Mouse (Mus musculus) CH12.LX (cell line): ENCODE results near the gene Brd3. TPM values are rescaled to one million over a fixed set of nuclear protein-coding genes. Genes with fewer than 3 reads are reported as not detected.

ENCODE experiments used
- DNase-seq: peaks from one replicate; pipeline ENCODE4 v3.0.0-alpha.2; 2013; ENCODE audit errors: extremely low read depth
- H3K27ac ChIP-seq: 2 replicates; pipeline ENCODE4 v1.5.1; 2012; ENCODE audit warnings: low read depth, mild to moderate bottlenecking, control low read depth, moderate library complexity; ENCODE audit not compliant: insufficient read depth
- H3K27me3 ChIP-seq: replicated peaks from 2 replicates; pipeline ENCODE3; 2012; ENCODE audit warnings: inconsistent platforms
- H3K36me3 ChIP-seq, 2 experiments: replicated peaks in 1 of 2; 2 replicates each; pipeline versions ENCODE3 to v1.6.1; 2012; ENCODE audit warnings: inconsistent platforms in 1 of 2, low read length in 1 of 2, mild to moderate bottlenecking in 1 of 2, mixed read lengths in 1 of 2, moderate library complexity in 1 of 2; ENCODE audit not compliant: control insufficient read depth in 1 of 2, insufficient read depth in 1 of 2
- H3K4me1 ChIP-seq, 2 experiments: 2 replicates each; pipeline ENCODE4 v1.6.1; 2012; ENCODE audit warnings: inconsistent platforms in 1 of 2, moderate library complexity in 1 of 2; ENCODE audit not compliant: insufficient read depth in 2 of 2, control insufficient read depth in 1 of 2
- H3K4me2 ChIP-seq: 2 replicates; pipeline ENCODE4 v1.6.1; 2012; ENCODE audit warnings: low read depth, mild to moderate bottlenecking, control low read depth; ENCODE audit not compliant: poor library complexity, insufficient read depth, severe bottlenecking
- H3K4me3 ChIP-seq, 3 experiments: fragments of 150-350 bp in 1 of 3; sonication (generic) in 1 of 3; replicated peaks in 1 of 3; 2 replicates each; pipeline versions ENCODE3 to v1.5.1; 2011 to 2012; ENCODE audit warnings: low read depth in 2 of 3, low read length in 2 of 3, mild to moderate bottlenecking in 2 of 3, moderate library complexity in 2 of 3, control low read depth in 1 of 3, improper control_type of control experiment in 1 of 3, inconsistent platforms in 1 of 3, mixed read lengths in 1 of 3; ENCODE audit not compliant: poor library complexity in 1 of 3
- H3K79me2 ChIP-seq: replicated peaks from 2 replicates; pipeline ENCODE4 v1.6.1; 2012; ENCODE audit warnings: mild to moderate bottlenecking, moderate library complexity; ENCODE audit not compliant: control insufficient read depth, poor library complexity, insufficient read depth, severe bottlenecking; ENCODE audit errors: extremely low read depth
- H3K9ac ChIP-seq: 2 replicates; pipeline ENCODE4 v1.6.1; 2012; ENCODE audit warnings: low read depth, mild to moderate bottlenecking, control low read depth, moderate library complexity; ENCODE audit not compliant: insufficient read depth
- H3K9me3 ChIP-seq: replicated peaks from 2 replicates; pipeline ENCODE3; 2012; ENCODE audit warnings: low read length, inconsistent platforms, mixed read lengths
- EP300 ChIP-seq: IDR thresholded peaks from 2 replicates; pipeline ENCODE4 v1.6.1; 2011; ENCODE audit warnings: low read length, improper control_type of control experiment
- HCFC1 ChIP-seq: IDR thresholded peaks from 2 replicates; pipeline ENCODE4 v1.6.1; 2012; ENCODE audit warnings: low read depth, mild to moderate bottlenecking, inconsistent platforms, low read length, improper control_type of control experiment
- JUN ChIP-seq: IDR thresholded peaks from 2 replicates; pipeline ENCODE4 v1.6.1; 2011; ENCODE audit warnings: low read depth, mild to moderate bottlenecking, low read length, improper control_type of control experiment, moderate library complexity; ENCODE audit not compliant: insufficient read depth
- KAT2A ChIP-seq: IDR thresholded peaks from 2 replicates; pipeline ENCODE4 v1.6.1; 2012; ENCODE audit warnings: low read length, improper control_type of control experiment, inconsistent platforms; ENCODE audit not compliant: insufficient replicate concordance
- MAFK ChIP-seq: IDR thresholded peaks from 2 replicates; pipeline ENCODE4 v1.6.1; 2011; ENCODE audit warnings: low read length, improper control_type of control experiment; ENCODE audit not compliant: insufficient replicate concordance
- MAX ChIP-seq: IDR thresholded peaks from 2 replicates; pipeline ENCODE4 v1.6.1; 2011; ENCODE audit warnings: low read length, improper control_type of control experiment
- MAZ ChIP-seq: IDR thresholded peaks from 2 replicates; pipeline ENCODE4 v1.6.1; 2012; ENCODE audit warnings: low read depth, mild to moderate bottlenecking, inconsistent platforms, low read length, improper control_type of control experiment, moderate library complexity
- MEF2A ChIP-seq: IDR thresholded peaks from 2 replicates; pipeline ENCODE4 v1.6.1; 2014; ENCODE audit warnings: low read depth, mild to moderate bottlenecking, inconsistent platforms, low read length, improper control_type of control experiment, borderline replicate concordance
- MYC ChIP-seq: IDR thresholded peaks from 2 replicates; pipeline ENCODE4 v1.6.1; 2011; ENCODE audit warnings: low read depth, mild to moderate bottlenecking, improper control_type of control experiment, low read length
- NRF1 ChIP-seq: IDR thresholded peaks from 2 replicates; pipeline ENCODE4 v1.6.1; 2014; ENCODE audit warnings: low read depth, mild to moderate bottlenecking, inconsistent platforms, low read length, improper control_type of control experiment, moderate library complexity
- PAX5 ChIP-seq: IDR thresholded peaks from 2 replicates; pipeline ENCODE4 v1.6.1; 2012; ENCODE audit warnings: low read length, inconsistent platforms, mixed read lengths
- RAD21 ChIP-seq: IDR thresholded peaks from 2 replicates; pipeline ENCODE4 v1.6.1; 2011; ENCODE audit warnings: low read depth, mild to moderate bottlenecking, low read length, improper control_type of control experiment, moderate library complexity
- RCOR1 ChIP-seq: conservative IDR thresholded peaks from 2 replicates; pipeline ENCODE4 v1.6.1; 2012; ENCODE audit warnings: low read depth, mild to moderate bottlenecking, inconsistent platforms, low read length, improper control_type of control experiment
- SIN3A ChIP-seq: IDR thresholded peaks from 2 replicates; pipeline ENCODE4 v1.6.1; 2012; ENCODE audit warnings: low read length, improper control_type of control experiment, inconsistent platforms
- SMC3 ChIP-seq: IDR thresholded peaks from 2 replicates; pipeline ENCODE4 v1.6.1; 2011; ENCODE audit warnings: low read depth, low read length, improper control_type of control experiment
- UBTF ChIP-seq: IDR thresholded peaks from 2 replicates; pipeline ENCODE4 v1.6.1; 2012; ENCODE audit warnings: low read depth, mild to moderate bottlenecking, inconsistent platforms, low read length, improper control_type of control experiment, moderate library complexity
- USF1 ChIP-seq: IDR thresholded peaks from 2 replicates; pipeline ENCODE4 v1.6.1; 2014; ENCODE audit warnings: low read depth, mild to moderate bottlenecking, inconsistent platforms, low read length, improper control_type of control experiment
- USF2 ChIP-seq: conservative IDR thresholded peaks from 2 replicates; pipeline ENCODE4 v1.6.1; 2011; ENCODE audit warnings: low read depth, low read length, improper control_type of control experiment
- ZC3H11A ChIP-seq: IDR thresholded peaks from 2 replicates; pipeline ENCODE4 v1.6.1; 2012; ENCODE audit warnings: low read depth, mild to moderate bottlenecking, inconsistent platforms, low read length, improper control_type of control experiment
- ZKSCAN1 ChIP-seq: IDR thresholded peaks from 2 replicates; pipeline ENCODE4 v1.6.1; 2012; ENCODE audit warnings: low read depth, inconsistent platforms, low read length, improper control_type of control experiment, borderline replicate concordance
- dilution Hi-C: fragments of 300-500 bp; cut with MboI; formaldehyde crosslinking; loops from 2 replicates; pipeline ENCODE4 v1.14.3; 2020; ENCODE audit warnings: low sequenced_read_pairs; ENCODE audit not compliant: extremely low pct_unique_long_range_greater_than_20kb, extremely low pct_ligation_motif_present
- in situ Hi-C: fragments of 300-500 bp; cut with MboI; formaldehyde crosslinking; loops from 3 replicates; pipeline ENCODE4 v1.14.3; 2019; ENCODE audit warnings: low sequenced_read_pairs, low pct_ligation_motif_present, low pct_unique_long_range_greater_than_20kb, mixed read lengths
- polyA plus RNA-seq: library from polyadenylated mRNA; unstranded; fragments of >175 nt; gene quantifications from 2 replicates; pipeline ENCODE4 v1.2.1, GENCODE M21; 2012; ENCODE audit warnings: low read depth; ENCODE audit not compliant: insufficient read length
- total RNA-seq, 2 experiments: library from RNA; depleted of rRNA; stranded (reverse); fragments of 300-350 nt in 1 of 2; fragments of >200 nt in 1 of 2; gene quantifications; 2 replicates each; pipeline ENCODE4 v1.2.3; 2012 to 2014

The Brd3 gene
- total and polyA plus RNA-seq, 3 experiments, result 2.5 to 17.1 (median 6.6) TPM

DNA sequence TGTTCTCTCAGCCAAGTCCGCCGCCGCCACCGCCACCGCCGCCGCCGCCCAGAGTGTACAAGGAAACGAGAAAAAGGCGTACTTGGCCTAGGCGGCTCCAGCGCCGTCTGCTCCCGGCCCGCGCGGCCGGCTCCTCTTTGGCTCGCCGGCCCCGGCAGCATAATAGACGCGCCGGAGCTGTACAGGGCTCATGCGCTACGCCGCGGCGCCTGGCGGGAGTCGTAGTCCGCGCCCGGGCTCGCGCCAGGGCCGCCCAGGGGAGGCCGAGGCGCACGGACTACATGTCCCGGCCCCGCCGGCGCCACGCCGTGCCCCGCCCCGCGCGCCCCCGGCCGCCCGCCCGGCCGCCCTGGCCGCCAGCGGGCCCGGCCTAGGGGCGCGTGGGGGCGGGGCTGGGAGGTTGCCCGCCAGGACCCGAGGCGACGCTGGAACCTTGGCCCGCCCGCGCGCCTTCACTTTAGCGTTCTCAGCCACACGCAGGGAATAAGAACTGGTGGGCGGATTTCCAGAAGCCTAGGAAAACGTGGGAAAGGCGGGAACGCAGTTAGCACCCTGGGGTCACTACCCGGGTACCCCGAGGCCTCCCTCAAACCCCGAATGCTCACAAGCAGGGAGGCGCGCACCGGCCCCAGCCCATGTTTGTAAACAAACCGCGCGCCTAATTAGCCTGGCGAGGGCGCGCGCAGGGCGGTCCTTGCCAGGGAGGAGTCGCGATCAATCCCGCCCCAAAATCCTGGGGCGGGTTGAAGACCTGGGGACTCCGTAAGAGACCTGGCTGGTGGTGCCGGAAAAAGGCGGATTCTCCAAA, 31.8 kb downstream of the Brd3 start (continued):
- no peak for TF ChIP-seq USF1
- no peak for TF ChIP-seq EP300
- no peak for TF ChIP-seq USF2
- peak; percentile 76; the same call in 1 of the 2 replicates for TF ChIP-seq KAT2A
- no peak for TF ChIP-seq PAX5
- TF ChIP-seq UBTF, result no peak
- peak; percentile 79 for TF ChIP-seq NRF1
- peak; percentile 59; the same call in 1 of the 2 replicates for TF ChIP-seq SIN3A
- no peak for TF ChIP-seq ZC3H11A
- TF ChIP-seq MAZ, result no peak

DNA sequence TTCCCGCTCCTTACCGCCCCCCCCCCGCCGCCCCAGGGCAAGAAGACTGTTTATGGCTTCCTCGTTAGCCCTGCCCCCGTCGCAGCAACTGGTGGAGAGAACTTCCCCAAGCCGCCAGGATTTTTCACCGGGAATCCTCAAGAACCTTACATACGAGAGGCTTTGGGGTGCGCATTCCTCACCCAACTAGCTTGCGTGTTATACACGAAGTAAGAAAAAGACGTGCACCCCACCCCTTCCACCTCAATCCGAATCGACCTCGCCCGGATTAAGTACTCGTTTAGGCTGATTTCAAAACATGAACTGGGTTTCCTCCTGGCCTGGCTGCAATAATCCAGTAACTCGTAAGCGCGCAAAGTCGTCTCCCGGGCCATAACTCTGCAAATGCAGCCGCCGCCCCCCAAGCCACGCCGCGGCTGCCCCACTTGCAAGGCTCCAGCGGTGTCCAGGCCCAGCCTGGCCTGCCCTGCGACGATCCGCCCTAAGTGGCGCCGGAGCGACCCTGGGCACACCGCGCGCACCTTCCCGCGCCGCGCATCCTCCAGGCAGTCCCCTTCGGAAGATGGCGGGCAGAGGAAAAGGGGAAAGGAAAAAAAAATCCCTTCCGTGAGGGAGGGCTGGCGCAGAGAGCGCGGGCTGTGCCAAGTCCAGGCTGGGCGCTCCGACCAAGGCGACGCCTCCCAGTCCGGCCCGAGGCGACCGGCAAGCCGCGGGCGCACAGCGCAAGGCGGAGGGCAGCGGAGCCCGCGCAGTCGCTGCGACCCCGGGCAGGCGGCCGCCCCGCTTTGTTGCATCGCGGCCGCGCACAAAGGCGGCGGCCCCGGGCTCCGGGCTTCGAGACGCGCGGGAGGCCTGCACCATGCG, 32.6 kb downstream of the Brd3 start:
- dilution Hi-C loops (no loop called here), in situ Hi-C loops (no loop called here)
- TF ChIP-seq KAT2A, result no peak
- no peak for TF ChIP-seq MAX
- peak; percentile 44; the same call in 1 of the 2 replicates for TF ChIP-seq NRF1
- TF ChIP-seq UBTF, result 0 out of 2 replicates have a peak, but pooled peaks have one; percentile 55
- no peak for TF ChIP-seq JUN
- DNase-seq, result no peak
- H3K27ac ChIP-seq, result no peak overlapping the region; the same call in 1 of the 2 replicates
- H3K9ac ChIP-seq, result peak overlapping the region; percentile 68
- peak overlapping the region; percentile 71 for H3K4me2 ChIP-seq
- no peaks in the 10 kb centered on the region; the same call in 1 of the 2 replicates for H3K79me2 ChIP-seq
- peaks cover 18 to 53% of the 10 kb centered on the region in 2 experiments for H3K4me1 ChIP-seq
- H3K9me3 ChIP-seq, result no peaks in the 10 kb centered on the region
- H3K4me3 ChIP-seq, result peak overlapping the region; percentile 64 to 91 (median 72)
- H3K36me3 ChIP-seq, result peaks cover 0 to 15% of the 10 kb centered on the region in 2 experiments
- no peaks in the 10 kb centered on the region for H3K27me3 ChIP-seq

DNA sequence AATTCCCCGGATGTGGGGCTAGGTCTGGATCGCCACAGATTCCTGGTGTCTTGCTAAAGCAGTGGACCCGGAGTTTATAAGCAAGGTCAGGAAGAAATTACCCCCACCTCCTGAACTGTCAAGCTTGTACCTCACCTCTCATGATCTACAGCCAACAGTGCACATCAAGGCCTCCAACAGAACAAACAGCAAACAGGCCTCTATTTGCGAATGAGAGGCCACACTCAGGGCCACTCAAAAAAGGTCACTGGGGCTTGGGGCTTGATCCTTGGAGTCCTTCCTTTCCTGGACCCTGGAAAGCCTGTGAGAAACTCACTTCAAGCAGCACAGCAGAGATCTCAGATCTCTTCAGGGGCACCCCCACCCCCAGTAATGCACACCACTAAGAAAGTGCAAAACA, 33.6 kb downstream of the Brd3 start:
- H3K27ac ChIP-seq, result no peak overlapping the region
- peaks cover 0 to 15% of the 10 kb centered on the region in 2 experiments for H3K36me3 ChIP-seq
- peak overlapping the region; percentile 71 for H3K4me2 ChIP-seq
- no peaks in the 10 kb centered on the region; the same call in 1 of the 2 replicates for H3K79me2 ChIP-seq
- H3K9me3 ChIP-seq, result no peaks in the 10 kb centered on the region
- DNase-seq, result no peak
- no peak for TF ChIP-seq HCFC1
- no peak for TF ChIP-seq UBTF
- no peak for TF ChIP-seq SMC3
- no peak for TF ChIP-seq MYC
- TF ChIP-seq RCOR1, result no peak
- no peak for TF ChIP-seq MAFK
- no peak for TF ChIP-seq ZKSCAN1
- TF ChIP-seq RAD21, result no peak
- no peak for TF ChIP-seq MAZ
- TF ChIP-seq MEF2A, result no peak
- TF ChIP-seq, all 38 proteins: peak for 0
- peak overlapping the region in 2 of 3 experiments; percentile 31 to 72 for H3K4me3 ChIP-seq
- H3K9ac ChIP-seq, result no peak overlapping the region
- dilution Hi-C loops, result no loop called here
- peaks cover 27 to 57% of the 10 kb centered on the region in 2 experiments for H3K4me1 ChIP-seq
- no peaks in the 10 kb centered on the region for H3K27me3 ChIP-seq
- in situ Hi-C loops, result no loop called here
